Comparison of ENCODE assay signal across 23 mouse cellular contexts in the genomic region with DNA sequence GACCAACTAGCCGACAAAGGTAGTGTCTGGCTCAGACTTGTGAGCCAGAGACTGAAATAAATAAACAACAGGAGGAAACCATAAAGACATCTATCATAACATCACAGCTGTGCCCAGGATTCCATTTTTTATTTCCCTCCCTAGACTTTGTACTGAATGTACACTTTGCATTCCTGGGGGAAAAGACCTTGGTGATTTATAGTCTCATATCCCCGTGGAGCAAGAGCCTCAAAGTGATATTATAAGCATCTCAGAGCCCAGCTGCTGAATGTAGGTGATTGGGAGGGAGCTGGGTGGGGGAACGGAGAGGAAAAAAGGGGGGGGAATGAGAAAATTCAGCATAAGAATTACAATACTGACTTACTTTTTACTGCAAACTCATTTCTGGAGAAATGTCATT.
"Had no signal": no experiment of that assay in that cellular context is flagged by ENCODE, and none has a peak within 500 bp of the region (broad histone marks: within the 10 kb centered on the region; RNA-seq: fewer than 3 reads in every experiment).

No protein-coding gene starts in this region.

- DNase-seq: gastrocnemius, adult 2 months; gastrocnemius, postnatal 10 days; gastrocnemius, postnatal 25 days; heart, adult 18-20 months; heart, postnatal 10 days; kidney, adult 11 months; kidney, adult 2 months; kidney, adult 9 months; kidney, postnatal 14 days; kidney, postnatal 36 days; layer of hippocampus, adult 9-11 months; layer of hippocampus, postnatal 36 days; left cerebral cortex, postnatal 4 days had no signal

- H3K36me3 ChIP-seq: heart, embryonic 10.5 days; heart, embryonic 12.5 days; hindbrain, embryonic 13.5 days; hindbrain, embryonic 15.5 days; kidney, embryonic 15.5 days; limb, embryonic 13.5 days; limb, embryonic 15.5 days; liver, embryonic 12.5 days had no signal

- H3K4me3 ChIP-seq: gastrocnemius, adult 2 months; heart, embryonic 10.5 days; heart, embryonic 12.5 days; hindbrain, embryonic 13.5 days; hindbrain, embryonic 15.5 days; kidney, embryonic 15.5 days; limb, embryonic 13.5 days; limb, embryonic 15.5 days; liver, embryonic 12.5 days had no signal

- H3K27ac ChIP-seq: gastrocnemius, adult 2 months; heart, embryonic 10.5 days; hindbrain, embryonic 13.5 days; hindbrain, embryonic 15.5 days; hindbrain, postnatal 0 days; kidney, embryonic 15.5 days; limb, embryonic 13.5 days; limb, embryonic 15.5 days; liver, embryonic 12.5 days had no signal

- H3K4me1 ChIP-seq: heart, embryonic 10.5 days; heart, embryonic 12.5 days; limb, embryonic 15.5 days; liver, embryonic 12.5 days had no signal

- ATAC-seq: hindbrain, postnatal 0 days; intestine, embryonic 16.5 days; liver, embryonic 12.5 days had no signal

- H3K9me3 ChIP-seq: heart, embryonic 10.5 days; heart, embryonic 12.5 days; hindbrain, embryonic 13.5 days; hindbrain, embryonic 15.5 days; kidney, embryonic 15.5 days; limb, embryonic 13.5 days; limb, embryonic 15.5 days; liver, embryonic 12.5 days had no signal

- H3K4me2 ChIP-seq: heart, embryonic 12.5 days; hindbrain, embryonic 13.5 days; hindbrain, embryonic 15.5 days; kidney, embryonic 15.5 days; limb, embryonic 13.5 days; limb, embryonic 15.5 days; liver, embryonic 12.5 days had no signal

- H3K27me3 ChIP-seq: heart, embryonic 12.5 days; hindbrain, embryonic 13.5 days; hindbrain, embryonic 15.5 days; kidney, embryonic 15.5 days; limb, embryonic 13.5 days; limb, embryonic 15.5 days; liver, embryonic 12.5 days had no signal

- H3K9ac ChIP-seq: heart, embryonic 12.5 days; hindbrain, embryonic 13.5 days; hindbrain, embryonic 15.5 days; kidney, embryonic 15.5 days; limb, embryonic 13.5 days; limb, embryonic 15.5 days; liver, embryonic 12.5 days had no signal
